Comparison of ENCODE assay signal across 8 mouse cellular contexts in genomic region chr11:60728260-60728761, GRCm38 (mm10). TPM values are rescaled to one million over a fixed set of nuclear protein-coding genes. Genes with fewer than 3 reads are reported as not detected.
DNase-seq lines count a peak whose midpoint lies in the region; ATAC-seq and TF ChIP-seq lines count a peak whose summit lies in the region.

TSS of gene Mief2 (plus strand) at chr11:60728398.

- H3K4me3 ChIP-seq in hindbrain, embryonic 13.5 days, result peak within 1 kb of the TSS; percentile 71

- peak; percentile 81 for DNase-seq in Patski (ENCODE audit: low read depth, low spot score)
- DNase-seq in cerebellum, postnatal 14 days, result peak; percentile 95
- DNase-seq in frontal cortex, postnatal 14 days (ENCODE audit: low spot score in 2 of 2), result peak; percentile 91
- DNase-seq in layer of hippocampus, postnatal 25 days (ENCODE audit: extremely low spot score in 1 of 2, low spot score in 1 of 2), result peak; percentile 82 to 83
- DNase-seq in lung, postnatal 25 days (ENCODE audit: low spot score), result peak; percentile 97
- DNase-seq in retina, embryonic 14.5 days (ENCODE audit: low spot score), result peak; percentile 93
- peak; percentile 91 for DNase-seq in thymus, postnatal 4 days

- peak within 1 kb of the TSS; percentile 88 for H3K9ac ChIP-seq in hindbrain, embryonic 13.5 days

- TF ChIP-seq CTCF in Patski (IDR thresholded peaks at IDR 0.05), result no peak

- POLR2A ChIA-PET in Patski (lab: Charles Lee), result interaction anchor here (1.0 kb wide), 1 partner anchor 24 kb away, joined by 6 read pairs; no protein-coding TSS in a partner anchor

- peaks cover 35% of the 10 kb centered on the region for H3K4me1 ChIP-seq in hindbrain, embryonic 13.5 days (replicated peaks)

- no peaks in the 10 kb centered on the region for H3K27me3 ChIP-seq in Patski
- no peaks in the 10 kb centered on the region for H3K27me3 ChIP-seq in hindbrain, embryonic 13.5 days

- in situ Hi-C loops in Patski (cut with MboI; ENCODE audit: low pct_unique_long_range_greater_than_20kb), result loop anchor here (10.0 kb wide), 1 partner anchor 106 kb away; the partner anchor contains the start of gene Dhrs7b

- H3K27ac ChIP-seq in hindbrain, embryonic 13.5 days, result peak within 1 kb of the TSS; percentile 91

- peak; percentile 77 for ATAC-seq in Patski
- ATAC-seq in hindbrain, embryonic 13.5 days (ENCODE audit: low FRiP score), result peak; percentile 94

- H3K4me2 ChIP-seq in hindbrain, embryonic 13.5 days, result peak within 1 kb of the TSS; percentile 56

- H3K9me3 ChIP-seq in hindbrain, embryonic 13.5 days, result no peaks in the 10 kb centered on the region

- CTCF ChIA-PET in Patski (lab: Charles Lee), result interaction anchor here (1.1 to 2.0 kb wide), 4 partner anchors 10 to 29 kb away, joined by 5 to 8 read pairs (median 6); partner anchors contain the start of gene Llgl1

- peaks cover 48% of the 10 kb centered on the region for H3K36me3 ChIP-seq in hindbrain, embryonic 13.5 days

- under 1% methylated on average over 44 of the region's 44 CpGs for WGBS in hindbrain, embryonic 13.5 days

RNA-seq across cellular contexts. Expression of gene Mief2, which starts in this region (rescaled TPM):
- polyA plus RNA-seq in Patski (2021), result 21.7 TPM
- polyA plus RNA-seq in hindbrain, embryonic 13.5 days (2015; fragmentation: Nextera tagmentation; extraction: Ambion mirVana), result 21.2 and 22.4 TPM in 2 replicates
- total RNA-seq in layer of hippocampus, postnatal 25 days (2021), result 10 to 100 TPM; 22.8 to 26.1 TPM

Comparison
In these comparisons a context has a peak if more than half of its experiments do, and no peak if none do; other contexts are left out.
1. Peak in every context shown above with its lines: DNase-seq, ATAC-seq, H3K4me3 ChIP-seq and H3K27ac ChIP-seq.